Mouse (Mus musculus) left cerebral cortex, postnatal 25 days (tissue): ENCODE data around the gene Agxt. TPM values are rescaled to one million over a fixed set of nuclear protein-coding genes. Genes with fewer than 3 reads are reported as not detected.

Experiments
- DNase-seq, 2 experiments: peaks; one replicate each; pipeline ENCODE4 v3.0.0; 2022; ENCODE audit warnings: low spot score in 2 of 2, mixed read lengths in 1 of 2
- intact Hi-C: fragments of 180-260 bp; cut with DNase I; formaldehyde crosslinking; loops from one replicate; pipeline ENCODE4 v1.15.1; 2025
- total RNA-seq, 2 experiments: library from RNA; stranded (reverse); gene quantifications; 2 replicates each; pipeline ENCODE4 v1.2.3; 2021

Gene Agxt
- total RNA-seq, result not detected

DNA sequence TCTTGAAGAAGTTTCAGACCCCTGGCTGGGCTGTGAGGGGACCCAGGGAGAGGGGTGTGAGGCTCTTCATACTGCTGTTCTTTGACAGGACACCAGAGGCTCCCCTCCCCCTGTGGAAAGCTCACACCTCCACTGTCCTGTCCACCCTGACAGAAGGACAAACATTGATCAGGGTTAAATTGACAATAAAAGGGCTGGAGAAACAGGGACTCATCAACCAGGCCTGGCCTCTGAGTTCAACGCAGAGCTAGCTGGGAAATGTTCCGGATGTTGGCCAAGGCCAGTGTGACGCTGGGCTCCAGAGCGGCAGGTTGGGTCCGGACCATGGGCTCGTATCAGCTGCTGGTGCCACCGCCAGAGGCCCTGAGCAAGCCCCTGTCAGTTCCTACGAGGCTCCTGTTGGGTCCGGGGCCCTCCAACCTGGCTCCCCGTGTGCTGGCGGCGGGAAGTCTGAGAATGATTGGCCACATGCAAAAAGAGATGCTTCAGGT lies at the start of gene Agxt:
Agxt (plus strand) TSS at position 205 of the 491 bp plus-strand sequence.
- intact Hi-C loops, result no loop called here
- DNase-seq, result no peak

DNA sequence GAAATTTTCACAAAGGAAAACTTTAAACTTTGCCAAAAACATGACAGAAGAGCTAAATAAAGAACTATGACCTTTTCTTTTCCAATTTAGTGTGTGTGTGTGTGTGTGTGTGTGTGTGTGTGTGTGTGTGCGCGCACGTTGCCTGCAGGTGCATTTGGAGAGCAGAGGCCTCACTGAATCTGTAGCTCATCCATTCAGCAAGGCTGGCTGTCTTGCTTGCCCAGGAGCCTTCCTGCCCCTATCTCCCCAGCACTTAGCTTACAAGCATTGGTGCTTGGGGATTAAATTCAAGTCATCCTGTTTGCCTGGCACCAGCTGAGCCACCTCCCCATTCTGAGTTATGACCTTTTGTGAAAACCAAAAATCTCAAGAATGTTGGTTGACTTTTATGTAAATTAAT lies 42.5 kb upstream of the Agxt start:
- intact Hi-C loops, result no loop called here
- no peak for DNase-seq

DNA sequence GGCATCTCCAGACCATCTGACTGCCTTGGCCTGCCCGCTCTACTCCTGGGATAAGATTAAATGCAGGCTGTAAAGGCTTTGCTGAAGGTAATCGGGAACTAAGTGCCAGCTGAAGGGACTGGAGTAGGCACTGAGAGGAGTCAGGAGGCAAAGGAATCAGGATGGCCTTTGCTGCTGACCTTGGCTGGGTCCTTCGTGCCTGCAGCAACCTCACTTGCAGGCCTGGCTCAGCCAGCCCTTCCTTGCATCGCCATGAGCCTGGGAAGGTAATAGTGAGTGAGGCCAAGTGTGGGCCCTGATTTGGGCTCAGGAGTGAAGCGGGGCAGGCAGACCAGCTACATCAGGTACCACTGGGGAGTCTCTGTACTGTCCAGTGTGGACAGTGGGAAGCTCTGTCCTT lies 36.1 kb upstream of the Agxt start:
- intact Hi-C loops, result no loop called here
- DNase-seq, result no peak

DNA sequence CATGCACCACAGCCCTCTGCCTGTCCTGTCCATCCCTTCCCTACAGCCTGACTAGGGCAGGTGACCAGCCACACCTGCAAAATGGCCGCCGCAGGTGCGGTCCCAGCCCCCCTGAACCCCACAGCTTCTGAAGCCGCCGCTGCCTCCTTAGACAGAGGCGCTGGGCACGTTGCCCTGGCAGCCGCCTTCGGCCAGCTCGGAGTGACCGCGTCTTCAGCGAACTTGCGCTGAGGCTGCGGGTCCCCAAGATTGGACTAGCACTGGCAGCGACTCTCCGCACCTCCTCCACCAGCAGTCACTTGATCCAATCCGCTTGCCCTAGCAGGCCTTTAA lies 34.8 kb upstream of the Agxt start:
- DNase-seq, result no peak
- intact Hi-C loops, result no loop called here

DNA sequence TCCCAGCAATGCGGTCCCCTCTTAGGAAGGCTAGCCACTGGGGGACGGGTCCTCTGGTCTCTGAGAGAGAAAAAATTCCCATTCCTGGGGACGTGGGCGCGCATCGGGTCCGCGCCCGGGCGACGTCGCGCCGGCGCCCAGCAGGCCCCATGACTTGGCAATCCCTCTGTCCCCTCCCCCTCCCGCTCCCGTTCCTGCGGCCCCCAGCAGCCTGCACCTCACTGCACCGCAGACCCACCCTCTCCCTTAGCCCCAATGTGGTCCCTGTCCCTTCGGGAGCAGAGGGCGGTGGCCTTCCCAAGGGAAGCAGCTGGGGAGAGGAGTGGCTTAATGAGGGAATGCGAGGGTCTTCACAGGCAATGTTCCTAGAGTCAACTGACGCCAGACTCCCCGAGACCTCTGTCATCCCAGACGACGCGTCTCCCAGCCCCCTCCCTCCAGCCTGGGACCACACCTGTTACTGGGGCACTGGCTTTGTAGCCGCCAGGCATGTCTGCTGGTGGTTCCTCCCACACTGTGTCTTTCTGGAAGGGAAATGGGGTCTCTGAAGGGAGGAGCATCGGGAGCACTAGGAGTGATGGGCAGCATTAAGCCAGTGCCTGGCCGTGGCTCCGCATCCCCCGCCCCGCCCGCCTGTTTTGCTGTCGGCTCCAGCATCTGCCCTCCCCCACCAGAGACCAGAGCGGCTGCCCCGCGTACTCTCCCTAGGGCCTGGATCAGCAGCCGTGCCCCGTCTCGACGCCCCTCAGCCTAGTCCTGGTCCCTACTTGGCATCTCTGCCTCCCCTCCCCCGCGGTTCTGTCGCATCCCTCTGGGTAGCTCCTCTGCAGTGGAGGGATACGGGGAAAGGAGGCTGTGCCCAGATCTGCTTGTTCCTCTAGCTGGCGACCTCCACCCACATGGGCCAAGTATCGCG lies 34.2 kb upstream of the Agxt start:
- intact Hi-C loops, result loop anchor here (1.0 kb wide), 1 partner anchor 16 kb away; no protein-coding TSS in a partner anchor

DNA sequence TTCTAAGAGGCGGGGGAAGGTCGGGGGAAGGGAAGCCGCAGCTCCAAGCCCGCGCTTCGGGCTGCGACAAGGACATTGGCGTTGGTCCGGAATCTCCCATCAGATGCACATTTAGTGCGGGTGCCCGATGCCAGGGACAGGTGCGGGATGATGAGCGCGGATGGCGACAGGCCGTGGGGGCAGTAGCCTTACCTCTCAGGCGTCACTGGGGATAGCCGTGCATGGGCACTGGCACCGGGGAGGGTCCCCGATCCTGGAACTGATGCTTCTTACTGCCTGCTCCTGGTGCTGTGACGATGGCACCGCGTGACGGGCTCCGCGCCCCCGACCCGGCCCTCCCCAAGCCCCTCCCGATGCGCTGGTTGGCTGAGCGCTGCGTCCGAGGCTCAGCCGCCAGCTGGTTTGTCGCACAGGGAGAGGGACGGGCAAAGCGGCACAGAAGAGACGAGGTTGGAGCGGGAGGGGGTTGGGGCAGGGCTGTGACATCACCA lies 33.4 kb upstream of the Agxt start, which contains the start of gene Kif1a:
Kif1a (minus strand) TSS at position 381 of the 491 bp plus-strand sequence.
- intact Hi-C loops, result loop anchor here (1.0 kb wide), 1 partner anchor 16 kb away; no protein-coding TSS in a partner anchor
- peak; percentile 91 to 98 for DNase-seq

More for the DNA sequence above, 34.2 kb upstream of the Agxt start:
- peak; percentile 69 to 73 for DNase-seq

DNA sequence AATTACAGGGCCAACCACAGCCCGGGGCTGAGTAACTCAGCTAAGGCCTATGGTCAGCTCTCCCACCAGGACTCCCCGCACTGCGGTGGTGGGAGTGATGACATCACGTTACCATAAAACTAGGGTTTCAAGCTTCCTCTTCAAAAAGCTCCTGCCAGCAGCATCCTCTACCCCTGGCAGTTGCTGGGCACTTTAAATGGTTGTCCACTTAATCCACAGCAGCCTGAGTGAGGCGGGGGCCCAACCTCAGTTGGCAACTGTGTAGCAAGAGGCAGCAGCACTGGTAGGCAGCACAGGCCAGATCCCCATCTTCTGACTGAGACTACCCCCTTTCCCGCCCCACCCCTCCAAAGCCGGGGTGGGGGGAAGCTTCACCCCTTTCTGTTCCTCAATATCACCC lies 32.3 kb upstream of the Agxt start:
- no peak for DNase-seq
- intact Hi-C loops, result no loop called here

DNA sequence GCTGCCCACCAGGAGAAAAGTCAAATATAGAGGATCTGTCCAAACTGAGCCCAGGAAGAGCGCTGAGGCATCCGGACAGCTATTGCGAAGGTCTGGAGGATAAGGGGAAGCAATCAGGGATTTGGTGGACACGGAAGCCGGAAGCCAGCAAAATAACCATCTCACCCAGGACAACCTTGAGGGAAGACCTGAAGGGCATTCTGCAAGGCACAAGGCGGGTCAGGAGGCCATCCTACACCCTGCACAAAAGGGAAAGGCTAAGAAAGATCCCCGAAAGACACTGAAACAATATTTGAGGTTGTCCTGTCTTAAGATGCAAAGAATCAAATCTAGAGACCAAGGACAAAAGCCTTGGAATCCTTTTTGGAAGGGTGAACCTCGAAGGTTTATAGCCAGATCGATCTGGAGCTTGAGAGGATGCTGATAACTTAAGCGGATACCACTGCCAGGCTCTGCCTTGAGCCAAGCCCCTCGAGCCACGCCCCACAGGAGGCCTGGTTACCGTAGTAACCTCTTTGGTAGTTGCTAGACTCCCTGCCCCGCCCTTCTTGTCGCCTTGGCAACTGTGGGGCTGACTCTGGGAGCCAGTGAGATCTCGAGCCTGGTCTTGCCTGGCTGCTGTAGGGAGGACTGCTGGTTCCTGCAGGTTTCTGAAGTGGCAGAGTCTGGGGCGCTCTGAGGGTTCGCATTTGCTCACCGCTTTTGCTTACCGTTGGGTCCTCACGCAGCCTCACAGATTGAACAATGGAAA lies 20.2 kb upstream of the Agxt start:
- intact Hi-C loops, result no loop called here
- DNase-seq, result peak; percentile 76 to 90

DNA sequence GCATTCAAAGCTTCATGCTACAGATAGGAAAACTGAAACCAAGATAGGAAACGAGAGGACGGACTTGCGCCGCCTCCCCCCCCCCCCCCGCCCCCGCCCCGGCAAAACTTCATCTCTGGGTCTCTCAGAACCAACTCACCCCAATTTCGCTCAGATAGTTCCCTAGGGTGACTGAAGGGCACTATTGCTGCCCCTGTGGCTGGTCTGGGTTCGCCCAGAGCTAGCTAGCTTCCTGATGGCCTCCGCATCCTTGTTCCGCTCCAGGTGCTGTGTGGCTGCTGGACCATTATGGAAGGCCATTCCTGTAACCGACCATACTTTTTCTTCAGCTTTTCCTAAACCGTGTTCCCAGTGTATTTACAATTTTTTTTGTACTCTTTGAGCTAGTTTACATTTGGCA lies 19.6 kb upstream of the Agxt start:
- no peak for DNase-seq
- intact Hi-C loops, result no loop called here

DNA sequence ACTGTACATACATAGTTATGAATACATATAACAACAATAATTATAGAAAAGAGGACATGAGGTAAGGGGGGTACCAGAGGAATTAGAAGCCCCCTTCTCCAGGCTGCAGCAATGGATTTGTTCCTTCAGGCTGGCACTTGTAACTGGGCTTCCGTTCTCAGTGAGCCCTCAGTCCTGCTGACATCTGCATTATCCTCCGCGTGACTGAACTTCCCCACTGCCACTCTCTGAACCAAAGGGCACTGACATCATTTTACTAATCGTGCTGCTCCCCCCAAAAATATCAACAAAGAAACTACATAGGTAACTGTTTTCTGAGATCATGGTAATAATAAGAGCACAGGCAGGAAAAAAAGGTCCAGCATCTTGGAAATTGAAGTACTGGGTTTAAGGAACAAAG lies 16.2 kb upstream of the Agxt start:
- DNase-seq, result no peak
- intact Hi-C loops, result no loop called here

DNA sequence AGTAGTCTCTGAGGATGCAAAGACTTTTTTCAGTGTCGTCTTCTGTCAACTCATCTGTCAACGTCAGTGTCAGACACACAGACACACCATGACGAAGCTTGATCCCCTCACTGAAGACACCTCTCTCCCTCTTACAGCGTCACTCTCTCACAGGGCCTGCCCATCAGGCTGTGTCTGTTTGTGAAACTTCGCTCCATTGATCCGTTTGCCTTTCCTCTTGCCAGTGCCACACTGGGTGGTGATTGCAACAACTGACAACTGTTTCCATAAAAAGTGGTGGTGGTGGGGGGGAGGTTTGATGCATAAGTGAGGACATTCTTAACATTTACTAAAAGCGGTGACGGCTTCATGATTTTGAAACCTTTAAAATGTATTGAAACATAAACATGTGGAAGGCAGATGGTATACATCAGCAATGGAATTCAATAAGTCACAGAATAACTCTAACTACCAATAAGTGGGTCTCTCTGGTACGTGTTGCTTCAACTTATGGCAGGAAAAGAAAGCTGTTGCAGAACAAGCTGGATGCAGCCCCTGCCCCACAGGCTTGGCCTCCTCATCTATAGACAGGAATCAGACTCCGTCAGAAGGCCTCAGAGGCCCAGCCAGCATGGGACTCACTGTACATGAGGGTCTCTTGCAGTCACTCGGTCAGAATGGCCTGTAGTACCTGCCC lies 11.7 kb upstream of the Agxt start:
- intact Hi-C loops, result loop anchor here (10.0 kb wide), 1 partner anchor 381 kb away; no protein-coding TSS in a partner anchor

DNA sequence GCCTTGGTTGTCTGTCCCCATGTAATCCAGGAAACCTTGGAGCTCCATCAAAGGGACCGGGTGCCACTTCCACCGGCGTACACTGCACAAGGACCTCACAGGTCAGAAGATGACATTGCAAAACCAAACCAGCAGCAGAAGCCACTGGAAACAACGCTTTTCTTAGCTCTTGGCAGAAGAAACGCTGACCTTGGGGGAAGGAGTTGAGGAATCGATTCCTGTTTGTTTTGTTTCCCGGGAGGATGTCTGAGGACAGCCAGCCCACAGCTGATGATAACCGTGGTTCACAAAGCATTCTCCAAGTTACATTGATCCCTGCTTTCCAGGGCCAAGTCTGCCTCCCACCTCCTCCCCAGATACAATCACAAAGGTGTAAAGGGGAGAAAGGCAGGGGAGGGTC lies 11.0 kb upstream of the Agxt start:
- intact Hi-C loops, result loop anchor here (10.0 kb wide), 1 partner anchor 381 kb away; no protein-coding TSS in a partner anchor
- DNase-seq, result no peak

More for the DNA sequence above, 11.7 kb upstream of the Agxt start:
- DNase-seq, result no peak

DNA sequence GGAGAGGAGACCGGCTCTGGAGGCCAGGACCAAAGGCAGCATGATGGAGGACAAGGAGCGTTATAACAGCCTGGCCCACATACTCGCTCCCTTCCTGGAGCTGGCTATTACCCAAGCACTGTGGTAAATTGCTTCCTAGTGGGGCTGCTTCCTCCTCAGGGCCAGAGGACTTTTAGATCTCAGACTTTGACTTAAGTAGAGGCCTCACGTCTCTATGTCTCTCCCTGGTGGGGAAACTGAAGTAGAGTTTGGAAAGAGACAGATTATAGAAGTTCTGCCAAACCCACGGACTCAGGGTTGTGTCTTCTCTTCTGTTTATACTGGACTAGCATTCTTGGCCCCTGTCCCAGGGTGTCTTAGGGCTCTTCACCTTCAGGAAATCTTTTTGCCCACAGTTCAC lies 9.8 kb upstream of the Agxt start:
- no peak for DNase-seq
- intact Hi-C loops, result loop anchor here (10.0 kb wide), 1 partner anchor 380 kb away; no protein-coding TSS in a partner anchor

DNA sequence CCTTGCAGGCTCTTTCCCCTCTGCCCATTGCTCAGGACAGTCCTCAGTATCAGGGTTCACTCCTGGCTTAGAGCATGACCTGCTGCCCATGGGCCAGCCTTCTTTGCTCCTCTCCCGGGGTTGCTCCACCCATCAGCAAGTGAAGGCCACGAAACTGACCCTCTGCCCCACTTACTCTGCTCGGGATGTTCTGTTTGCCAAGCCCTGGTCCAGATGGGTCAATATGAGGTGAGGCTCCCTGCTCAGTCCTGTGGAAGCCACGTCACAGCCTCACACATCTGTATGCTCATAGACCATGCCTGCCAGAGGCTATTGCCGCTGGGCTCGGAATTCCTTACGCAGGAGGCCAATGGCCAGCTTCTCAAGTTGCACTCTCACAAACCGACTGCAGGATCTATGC lies 6.8 kb upstream of the Agxt start:
- intact Hi-C loops, result loop anchor here (10.0 kb wide), 1 partner anchor 377 kb away; no protein-coding TSS in a partner anchor
- no peak for DNase-seq

DNA sequence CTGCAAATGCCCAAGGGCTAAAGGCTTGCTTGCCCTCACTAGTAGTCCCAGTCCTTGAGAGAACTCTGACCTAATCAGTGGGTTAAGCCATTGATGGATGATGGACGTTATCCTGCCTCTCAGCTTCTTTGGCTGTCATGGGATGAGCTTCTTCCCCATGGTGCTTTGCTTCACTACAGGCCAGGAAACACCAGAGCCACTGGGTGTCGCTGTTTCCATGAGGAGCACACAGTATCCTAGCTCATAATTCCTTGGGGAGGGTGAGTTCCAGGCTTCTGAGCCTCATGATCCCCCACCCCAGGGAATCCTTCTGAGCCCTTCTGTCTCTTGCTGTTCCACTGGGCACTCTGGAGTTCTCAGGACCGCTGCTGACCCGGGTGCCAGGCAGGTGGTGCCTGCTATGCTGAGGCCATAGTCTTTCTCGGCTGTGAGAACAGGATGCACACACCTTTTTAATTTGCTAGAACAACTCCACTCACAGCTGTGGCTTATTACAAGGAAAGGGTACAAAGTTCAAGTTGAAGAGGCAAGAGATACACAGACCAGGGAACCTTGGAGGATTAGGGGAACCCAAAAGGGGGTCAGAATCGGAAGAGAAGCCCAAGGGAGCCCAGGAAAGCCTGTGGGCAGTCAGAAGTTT lies 6.2 kb upstream of the Agxt start:
- intact Hi-C loops, result loop anchor here (10.0 kb wide), 1 partner anchor 376 kb away; no protein-coding TSS in a partner anchor

DNA sequence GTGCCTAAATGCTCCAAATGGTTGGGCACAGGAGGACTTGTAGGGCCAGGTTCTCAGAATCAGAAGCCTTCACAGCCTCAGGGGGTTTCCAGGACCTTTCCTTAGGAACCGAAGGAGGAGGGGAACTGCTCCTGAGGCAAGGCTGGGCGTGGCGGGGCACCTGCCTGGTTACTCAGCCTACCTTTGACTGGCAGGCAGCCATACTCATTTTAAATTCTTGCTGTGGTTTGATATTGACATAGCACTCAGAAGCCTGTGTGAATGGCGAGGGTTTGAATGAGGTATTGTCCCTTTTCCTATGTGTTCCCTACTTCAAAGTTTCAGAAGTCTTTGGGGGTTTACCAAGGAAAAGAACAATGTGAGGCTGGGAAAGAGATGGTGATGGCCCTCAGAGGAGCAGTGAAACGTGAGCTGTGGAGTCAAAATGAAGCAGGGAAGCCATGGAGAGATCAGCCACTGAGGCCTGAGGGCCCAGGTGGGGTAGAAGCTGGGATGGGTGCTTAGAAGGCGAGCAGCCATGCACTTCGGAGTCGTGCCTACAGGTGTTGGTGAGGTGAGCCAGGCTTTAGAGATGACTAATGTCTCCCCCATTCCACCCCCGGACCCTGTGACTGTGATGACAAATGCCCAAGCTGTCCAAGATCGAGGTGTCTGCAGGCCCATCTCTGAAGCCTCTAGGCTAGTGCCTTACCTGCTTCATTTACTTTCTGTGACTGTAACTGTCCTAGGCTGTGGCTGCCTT lies 4.6 kb upstream of the Agxt start:
- DNase-seq, result peak in 1 of 2 experiments; percentile 21
- intact Hi-C loops, result no loop called here

More for the DNA sequence above, 6.2 kb upstream of the Agxt start:
- peak; percentile 75 to 84 for DNase-seq

DNA sequence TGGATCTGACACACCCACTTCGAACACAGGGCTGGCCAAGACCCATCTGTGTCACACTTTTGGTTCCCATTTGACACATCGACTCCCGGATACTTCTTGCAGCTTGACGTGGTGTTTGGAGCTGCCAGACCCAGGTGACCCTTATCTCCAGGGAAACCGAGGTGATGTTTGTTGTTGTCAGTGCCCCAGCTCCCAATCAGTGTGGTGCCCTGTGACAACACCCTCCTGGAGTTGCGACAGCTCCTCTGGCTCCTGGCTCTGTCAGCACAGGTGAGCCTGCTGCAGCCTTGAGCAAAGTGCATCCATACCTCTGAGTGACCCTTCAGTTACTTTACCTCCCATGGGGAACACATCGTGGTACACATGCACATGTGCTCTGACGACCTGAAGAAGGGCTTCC lies 2.4 kb upstream of the Agxt start:
- intact Hi-C loops, result no loop called here
- DNase-seq, result no peak

DNA sequence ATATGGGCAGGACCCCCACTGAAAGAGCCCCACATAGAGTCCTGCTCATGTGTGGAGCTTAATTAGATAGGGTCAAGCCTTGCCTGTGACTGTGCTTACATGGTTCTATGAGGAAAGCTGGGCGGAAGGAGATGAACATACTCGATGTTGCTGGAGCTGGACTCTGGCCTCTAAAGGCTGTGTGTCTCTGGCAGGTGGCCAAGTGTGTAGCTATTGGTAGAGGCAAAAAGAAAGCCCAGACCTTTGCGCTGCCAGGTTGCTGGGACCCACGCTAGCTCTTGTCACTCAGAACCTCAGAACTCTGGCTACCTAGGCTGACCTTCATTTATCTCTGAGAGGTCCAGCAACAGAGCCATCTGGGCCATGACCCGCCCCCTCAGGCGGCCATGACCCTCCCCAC lies 3.5 kb downstream of the Agxt start:
- no peak for DNase-seq
- intact Hi-C loops, result no loop called here
